Mouse (Mus musculus) limb, embryonic 11.5 days (tissue): ENCODE data around the gene Prrc2a. TPM values are rescaled to one million over a fixed set of nuclear protein-coding genes. Genes with fewer than 3 reads are reported as not detected.

Source experiments
- ATAC-seq: fragments of 200-750 bp; cut with Nextera tagmentation; 2 replicates; pipeline ENCODE4 v1.8.0; 2017; ENCODE audit warnings: low read depth; ENCODE audit not compliant: insufficient number of reproducible peaks, low FRiP score, low TSS enrichment
- DNase-seq: peaks from one replicate; pipeline ENCODE4 v3.0.0-alpha.2; 2015; ENCODE audit warnings: low spot score
- H3K27ac ChIP-seq: fragments of 300-500 bp; sonication (generic); replicated peaks from 2 replicates; pipeline ENCODE4 v1.5.1; 2014; ENCODE audit warnings: low read depth, mild to moderate bottlenecking, low read length
- H3K27me3 ChIP-seq: fragments of 300-500 bp; sonication (generic); 2 replicates; pipeline ENCODE4 v1.6.1; 2014; ENCODE audit warnings: mild to moderate bottlenecking, low read length, mixed read lengths; ENCODE audit not compliant: control insufficient read depth, insufficient read depth
- H3K36me3 ChIP-seq: fragments of 300-500 bp; sonication (generic); 2 replicates; pipeline ENCODE4 v1.6.1; 2014; ENCODE audit warnings: mild to moderate bottlenecking, low read length, moderate library complexity, mixed read lengths; ENCODE audit not compliant: control insufficient read depth, insufficient read depth
- H3K4me1 ChIP-seq: fragments of 300-500 bp; sonication (generic); 2 replicates; pipeline ENCODE4 v1.6.1; 2014; ENCODE audit warnings: low read length, mixed read lengths; ENCODE audit not compliant: control insufficient read depth, insufficient read depth
- H3K4me2 ChIP-seq: fragments of 300-500 bp; sonication (generic); 2 replicates; pipeline ENCODE4 v1.6.1; 2014; ENCODE audit warnings: low read depth, mild to moderate bottlenecking, moderate library complexity; ENCODE audit not compliant: severe bottlenecking
- H3K4me3 ChIP-seq: fragments of 300-500 bp; sonication (generic); 2 replicates; pipeline ENCODE4 v1.5.1; 2014; ENCODE audit warnings: low read depth, low read length
- H3K9ac ChIP-seq: fragments of 300-500 bp; sonication (generic); 2 replicates; pipeline ENCODE4 v1.6.1; 2014; ENCODE audit warnings: mild to moderate bottlenecking, low read length
- H3K9me3 ChIP-seq: fragments of 300-500 bp; sonication (generic); 2 replicates; pipeline ENCODE4 v1.6.1; 2016; ENCODE audit warnings: low read length; ENCODE audit not compliant: control insufficient read depth
- WGBS: fragments of 180-500 bp; shearing (Covaris S2); extraction: QIAGEN DNeasy Blood & Tissue Kit; methylation state at CpG from one replicate; pipeline ENCODE4 v1.1.7; 2014; 5-methylcytosine and 5-hydroxymethylcytosine counted together
- polyA plus RNA-seq: library from polyadenylated mRNA; unstranded; fragments of >200 nt; fragmentation: Nextera tagmentation; extraction: Ambion mirVana; gene quantifications from 2 replicates; pipeline ENCODE4 v1.2.1, GENCODE M21; 2014

The Prrc2a gene
- polyA plus RNA-seq, 1 experiment from 2014 or later: 215 TPM

- WGBS: 87% methylated on average over 16 of the region's 16 CpGs
- Histone ChIP-seq H3K9ac (no peak overlapping the region), H3K4me1 (peaks cover 8% of the 10 kb centered on the region), H3K4me2 (no peak overlapping the region), H3K4me3 (no peak overlapping the region), H3K9me3 (no peaks in the 10 kb centered on the region; the same call in 1 of the 2 replicates), H3K36me3 (peaks cover 65% of the 10 kb centered on the region), H3K27ac (no peak overlapping the region), H3K27me3 (no peaks in the 10 kb centered on the region)
- DNase-seq: no peak
- no peak for ATAC-seq
Observed at GRCm38 (mm10) chr17:35140490-35140996, 24.2 kb downstream of the Prrc2a start.

GRCm38 (mm10) chr17:35139269-35139668 lies 25.4 kb downstream of the Prrc2a start:
- H3K36me3 ChIP-seq: peaks cover 52% of the 10 kb centered on the region
- no peak overlapping the region for H3K9ac ChIP-seq
- no peak for ATAC-seq
- H3K9me3 ChIP-seq: no peaks in the 10 kb centered on the region; the same call in 1 of the 2 replicates
- no peak overlapping the region for H3K4me2 ChIP-seq
- peaks cover 8% of the 10 kb centered on the region for H3K4me1 ChIP-seq
- no peak for DNase-seq
- H3K4me3 ChIP-seq: no peak overlapping the region
- H3K27ac ChIP-seq: no peak overlapping the region
- no peaks in the 10 kb centered on the region for H3K27me3 ChIP-seq
- 93% methylated on average over 3 of the region's 3 CpGs for WGBS

GRCm38 (mm10) chr17:35135591-35136320 lies 28.9 kb downstream of the Prrc2a start:
- no peak for DNase-seq
- peak overlapping the region; percentile 64 for H3K9ac ChIP-seq
- peak; percentile 61; the same call in 1 of the 2 replicates for ATAC-seq
- H3K4me1 ChIP-seq: peaks cover 8% of the 10 kb centered on the region
- peak overlapping the region; percentile 81 for H3K27ac ChIP-seq
- H3K36me3 ChIP-seq: peaks cover 22% of the 10 kb centered on the region
- under 1% methylated on average over 40 of the region's 43 CpGs for WGBS
- peak overlapping the region; percentile 62 for H3K4me3 ChIP-seq
- H3K27me3 ChIP-seq: no peaks in the 10 kb centered on the region
- no peaks in the 10 kb centered on the region for H3K9me3 ChIP-seq
- peak overlapping the region; percentile 62 for H3K4me2 ChIP-seq

GRCm38 (mm10) chr17:35134801-35135590 lies 29.7 kb downstream of the Prrc2a start, which contains the start of gene Bag6:
Gene Bag6 (plus strand): TSS chr17:35135178.
- Histone ChIP-seq H3K9me3 (no peaks in the 10 kb centered on the region), H3K9ac (peak within 1 kb of the TSS; percentile 64), H3K4me1 (peaks cover 8% of the 10 kb centered on the region), H3K4me2 (peak within 1 kb of the TSS; percentile 62), H3K4me3 (peak within 1 kb of the TSS; percentile 62), H3K27ac (peak within 1 kb of the TSS; percentile 81), H3K36me3 (peaks cover 14% of the 10 kb centered on the region), H3K27me3 (no peaks in the 10 kb centered on the region)
- ATAC-seq (peak; percentile 90), DNase-seq (peak; percentile 96)
- under 1% methylated on average over 66 of the region's 66 CpGs for WGBS

- H3K4me2 ChIP-seq: no peak overlapping the region
- peaks cover 8% of the 10 kb centered on the region for H3K4me1 ChIP-seq
- WGBS: 94% methylated on average over 7 of the region's 7 CpGs
- no peak for DNase-seq
- peaks cover 2% of the 10 kb centered on the region; the same call in 1 of the 2 replicates for H3K36me3 ChIP-seq
- no peaks in the 10 kb centered on the region for H3K9me3 ChIP-seq
- H3K9ac ChIP-seq: no peak overlapping the region
- no peak overlapping the region for H3K4me3 ChIP-seq
- H3K27me3 ChIP-seq: no peaks in the 10 kb centered on the region
- no peak overlapping the region for H3K27ac ChIP-seq
- ATAC-seq: no peak
Observed at GRCm38 (mm10) chr17:35133517-35133916, 31.2 kb downstream of the Prrc2a start.

- H3K27ac ChIP-seq: no peak overlapping the region
- DNase-seq (no peak), ATAC-seq (no peak)
- WGBS: 88% methylated on average over 3 of the region's 3 CpGs
- H3K4me2 ChIP-seq: no peak overlapping the region
- H3K27me3 ChIP-seq: no peaks in the 10 kb centered on the region
- no peak overlapping the region for H3K9ac ChIP-seq
- peaks cover 9% of the 10 kb centered on the region for H3K4me1 ChIP-seq
- H3K4me3 ChIP-seq: no peak overlapping the region
- no peaks in the 10 kb centered on the region for H3K36me3 ChIP-seq
- H3K9me3 ChIP-seq: no peaks in the 10 kb centered on the region
Observed at GRCm38 (mm10) chr17:35132174-35132560, 32.5 kb downstream of the Prrc2a start.

- 84% methylated on average over 15 of the region's 15 CpGs for WGBS
- Histone ChIP-seq H3K36me3 (no peaks in the 10 kb centered on the region), H3K9me3 (no peaks in the 10 kb centered on the region), H3K9ac (no peak within 1 kb of the TSS), H3K27me3 (no peaks in the 10 kb centered on the region), H3K4me2 (no peak within 1 kb of the TSS), H3K27ac (no peak within 1 kb of the TSS), H3K4me3 (no peak within 1 kb of the TSS), H3K4me1 (peaks cover 10% of the 10 kb centered on the region)
- ATAC-seq (no peak), DNase-seq (no peak)
Observed at GRCm38 (mm10) chr17:35131500-35132173, 33.1 kb downstream of the Prrc2a start, which contains the start of gene Apom. Gene Apom (minus strand): TSS chr17:35132050.

- Histone ChIP-seq H3K9me3 (no peaks in the 10 kb centered on the region), H3K4me2 (no peak overlapping the region), H3K27me3 (no peaks in the 10 kb centered on the region), H3K9ac (no peak overlapping the region), H3K4me1 (0 out of 2 replicates have a peak, but pooled peaks cover 8% of the 10 kb centered on the region), H3K27ac (no peak overlapping the region), H3K36me3 (no peaks in the 10 kb centered on the region), H3K4me3 (no peak overlapping the region)
- DNase-seq (no peak), ATAC-seq (no peak)
- 86% methylated on average over 8 of the region's 8 CpGs for WGBS
Observed at GRCm38 (mm10) chr17:35131038-35131437, 33.7 kb downstream of the Prrc2a start.
